Mouse (Mus musculus): ENCODE data around the gene Tmem63b. TPM values are rescaled to one million over a fixed set of nuclear protein-coding genes. Genes with fewer than 3 reads are reported as not detected.
"Not testable (repeated sequence)": the region's sequence is repeated elsewhere in the genome, so short reads cannot be mapped to it uniquely, and the experiment has no call there.

Tmem63b gene
- total RNA-seq, 2 experiments from 2014 or later: 219 to 224 TPM

GRCm38 (mm10) chr17:45628885-45629855 lies 57.5 kb downstream of the Tmem63b start:
- DNase-seq (ENCODE audit: low spot score in 2 of 2): no peak

GRCm38 (mm10) chr17:45628160-45628559 lies 58.5 kb downstream of the Tmem63b start:
- no peak for DNase-seq (ENCODE audit: low spot score in 2 of 2)

GRCm38 (mm10) chr17:45626577-45627134 lies 60.0 kb downstream of the Tmem63b start:
- DNase-seq (ENCODE audit: low spot score in 2 of 2): peak; percentile 65 to 88

GRCm38 (mm10) chr17:45623425-45623824 lies 63.3 kb downstream of the Tmem63b start:
- not testable (repeated sequence) for DNase-seq (ENCODE audit: low spot score in 2 of 2)

- no peak for DNase-seq (ENCODE audit: low spot score in 2 of 2)
Observed at GRCm38 (mm10) chr17:45619386-45620256, 67.1 kb downstream of the Tmem63b start.

- DNase-seq (ENCODE audit: low spot score in 2 of 2): no peak
Observed at GRCm38 (mm10) chr17:45618941-45619385, 67.7 kb downstream of the Tmem63b start.

GRCm38 (mm10) chr17:45617655-45618054 lies 69.0 kb downstream of the Tmem63b start:
- no peak for DNase-seq (ENCODE audit: low spot score in 2 of 2)

- no peak for DNase-seq (ENCODE audit: low spot score in 2 of 2)
Observed at GRCm38 (mm10) chr17:45616679-45617078, 70.0 kb downstream of the Tmem63b start.

GRCm38 (mm10) chr17:45616046-45616650 lies 70.6 kb downstream of the Tmem63b start:
- no peak for DNase-seq (ENCODE audit: low spot score in 2 of 2)

- no peak for DNase-seq (ENCODE audit: low spot score in 2 of 2)
Observed at GRCm38 (mm10) chr17:45612921-45613320, 73.8 kb downstream of the Tmem63b start.

GRCm38 (mm10) chr17:45612008-45612407 lies 74.7 kb downstream of the Tmem63b start:
- no peak for DNase-seq (ENCODE audit: low spot score in 2 of 2)

Other genes starting within 250 kb of the Tmem63b start
- gene Spats1, start 211.5 kb downstream of the Tmem63b start, total RNA-seq (2021): 1 to 10 TPM; 5.0 to 5.4 TPM
- 10 to 100 TPM; 20.4 to 24.2 TPM for gene Aars2, start 180.1 kb downstream of the Tmem63b start, total RNA-seq (2021)
- gene Tcte1, start 163.5 kb downstream of the Tmem63b start, total RNA-seq (2021): 1 to 10 TPM in 1 of 2 experiments, under 1 TPM in 1; 0.88 to 1.1 TPM
- gene Tmem151b, start 137.2 kb downstream of the Tmem63b start, total RNA-seq (2021): 100 to 1,000 TPM; 106 to 107 TPM
- 1 to 10 TPM; 3.4 to 3.6 TPM for gene Nfkbie, start 131.2 kb downstream of the Tmem63b start, total RNA-seq (2021)
- 10 to 100 TPM; 47.3 to 52.8 TPM for gene Slc35b2, start 123.0 kb downstream of the Tmem63b start, total RNA-seq (2021)
- 1,000 to 10,000 TPM; 1,658 to 1,733 TPM for gene Hsp90ab1, start 113.6 kb downstream of the Tmem63b start, total RNA-seq (2021)
- gene Slc29a1, start 87.3 kb downstream of the Tmem63b start, total RNA-seq (2021): 10 to 100 TPM; 17.5 to 22.9 TPM
- not detected for gene Mymx, start 84.8 kb downstream of the Tmem63b start, total RNA-seq (2021)
- gene Capn11, start 27.6 kb downstream of the Tmem63b start, total RNA-seq (2021): under 1 TPM; 0.14 to 0.25 TPM
- gene Mrpl14, start 583 bp downstream of the Tmem63b start, total RNA-seq (2021): 10 to 100 TPM; 36.4 to 43.5 TPM
- not detected for gene 1600014C23Rik, start 46.9 kb upstream of the Tmem63b start, total RNA-seq (2021)